Mouse (Mus musculus): Measurements from ENCODE around the gene Znhit6.

GRCm38 (mm10) chr3:145583043-145583442, 7.0 kb downstream of the Znhit6 start:
- TF ChIP-seq CTCF (IDR thresholded peaks at IDR 0.05; ENCODE audit: low read depth, low read length) (no peak), POLR2A (IDR thresholded peaks at IDR 0.05; ENCODE audit: extremely low read depth, insufficient read depth, low read length) (no peak)
